Mouse (Mus musculus): Measurements from ENCODE around the gene Lyrm4. TPM values are rescaled to one million over a fixed set of nuclear protein-coding genes. Genes with fewer than 3 reads are reported as not detected.

Lyrm4 gene
- total and polyA plus RNA-seq, 3 experiments, result 22.6 to 25.4 TPM; not detected in 1

DNA sequence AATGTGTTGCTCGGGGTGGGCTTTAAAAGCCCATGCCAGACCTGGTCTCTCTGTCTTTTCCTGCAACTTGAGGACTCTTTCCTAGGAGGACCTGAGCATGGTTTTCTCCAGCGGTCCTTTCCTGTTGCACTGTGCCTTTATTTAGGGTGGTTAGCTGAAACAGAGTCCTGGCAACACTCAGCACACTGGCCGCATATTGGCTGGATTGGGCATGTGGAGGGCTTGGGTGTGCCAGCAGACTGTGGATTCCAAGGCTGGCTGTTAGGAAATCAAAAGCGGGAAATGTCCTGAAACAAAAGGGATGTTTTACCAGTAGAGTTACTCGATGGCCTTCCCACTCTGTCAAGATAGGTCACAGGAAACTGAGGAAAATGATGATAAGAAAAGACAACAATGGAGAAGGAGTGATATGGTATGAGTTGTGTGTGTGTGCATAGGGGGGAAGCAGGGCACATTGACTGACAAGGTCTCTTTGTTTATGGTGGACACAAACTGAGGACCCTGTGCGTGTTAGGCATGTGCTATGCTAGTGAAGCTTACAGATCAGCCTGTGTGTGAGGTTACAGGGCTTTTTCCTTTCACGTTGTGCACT lies 39.1 kb upstream of the Lyrm4 start:
- no peak overlapping the region for H3K27ac ChIP-seq (ENCODE audit: control insufficient read depth, low read depth, low read length)
- H3K4me3 ChIP-seq (ENCODE audit: control insufficient read depth in 1 of 2, insufficient read depth in 1 of 2, low read depth in 2 of 2, low read length in 2 of 2), result no peak overlapping the region
- H3K4me1 ChIP-seq (ENCODE audit: control insufficient read depth in 1 of 2, insufficient read depth in 2 of 2, low read length in 2 of 2), result peaks cover 3 to 6% of the 10 kb centered on the region in 2 experiments; a peak in 2 of 4 replicates
- H3K9ac ChIP-seq (ENCODE audit: control insufficient read depth, low read depth, low read length, poor library complexity, severe bottlenecking), result no peak overlapping the region
- H3K36me3 ChIP-seq (ENCODE audit: control insufficient read depth in 1 of 2, insufficient read depth in 2 of 2, low read length in 2 of 2), result peaks cover 2 to 8% of the 10 kb centered on the region in 2 experiments; a peak in 2 of 4 replicates
- no peaks in the 10 kb centered on the region for H3K27me3 ChIP-seq (ENCODE audit: control insufficient read depth in 1 of 2, insufficient read depth in 2 of 2, low read length in 2 of 2)
- H3K79me2 ChIP-seq (ENCODE audit: control insufficient read depth, insufficient read depth, low read length, poor library complexity), result no peaks in the 10 kb centered on the region
- TF ChIP-seq POLR2AphosphoS5 (IDR thresholded peaks at IDR 0.05; ENCODE audit: borderline replicate concordance, low read depth, low read length) (no peak), TAL1 (IDR thresholded peaks at IDR 0.05; ENCODE audit: low read length) (peak; percentile 46), E2F4 (IDR thresholded peaks at IDR 0.05; ENCODE audit: borderline replicate concordance, low read depth, low read length) (no peak), BHLHE40 (IDR thresholded peaks at IDR 0.05; ENCODE audit: borderline replicate concordance, low read depth, low read length) (no peak), NRF1 (IDR thresholded peaks at IDR 0.05; ENCODE audit: insufficient read depth, low read depth, low read length, poor library complexity, severe bottlenecking) (no peak), GATA1 (IDR thresholded peaks at IDR 0.05; ENCODE audit: low read depth, low read length) (0 out of 2 replicates have a peak, but pooled peaks have one; percentile 27), TCF12 (IDR thresholded peaks at IDR 0.05; ENCODE audit: low read depth, low read length) (peak; percentile 53; the same call in 1 of the 2 replicates), EP300 (IDR thresholded peaks at IDR 0.05; ENCODE audit: low read depth in 1 of 2, low read length in 2 of 2) (peak; percentile 46 to 52), RCOR1 (IDR thresholded peaks at IDR 0.05; ENCODE audit: low read depth, low read length) (no peak)
- DNase-seq (ENCODE audit: low read depth, low spot score), result no peak
- no peaks in the 10 kb centered on the region for H3K9me3 ChIP-seq (replicated peaks; ENCODE audit: insufficient read depth, low read length)

DNA sequence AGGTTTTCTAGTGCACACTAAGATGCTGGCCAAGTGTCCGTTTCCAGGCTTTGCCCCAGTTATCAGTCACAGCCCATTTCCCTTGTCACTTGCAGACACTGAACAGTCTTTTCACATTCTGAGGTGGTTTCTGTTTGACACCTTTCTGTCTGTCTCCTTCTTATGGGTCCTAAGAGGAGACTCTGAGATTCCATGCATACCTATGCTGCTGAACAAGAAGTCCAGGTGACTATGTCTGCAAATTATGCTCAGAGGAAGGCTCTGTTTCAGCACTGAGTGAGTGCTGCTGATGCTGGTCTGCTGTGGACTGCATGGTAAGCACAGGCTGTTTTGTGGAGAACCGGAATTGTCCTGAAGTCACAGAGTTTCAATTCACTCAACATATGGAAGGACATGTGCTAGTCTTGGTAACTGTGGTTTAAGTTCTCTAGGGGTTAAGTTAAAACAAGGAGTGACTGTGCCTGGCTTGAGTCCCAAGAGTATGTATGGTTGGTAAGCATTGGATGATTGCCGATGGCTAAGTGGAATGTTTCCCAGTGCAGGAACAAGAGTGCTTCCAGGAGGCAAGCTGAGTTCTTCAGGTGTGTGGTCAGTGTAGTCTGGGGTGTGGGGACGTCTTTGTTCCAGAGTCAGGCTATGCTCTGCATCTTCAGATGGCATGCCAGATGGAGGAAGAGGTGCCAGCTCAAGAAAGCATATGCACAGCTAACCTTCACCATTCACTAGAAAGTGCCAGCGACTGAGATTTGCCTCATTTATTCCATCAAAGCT lies 35.6 kb upstream of the Lyrm4 start:
- Histone ChIP-seq H3K9me3 (replicated peaks; ENCODE audit: insufficient read depth, low read length) (no peaks in the 10 kb centered on the region), H3K27me3 (ENCODE audit: control insufficient read depth in 1 of 2, insufficient read depth in 2 of 2, low read length in 2 of 2) (no peaks in the 10 kb centered on the region), H3K9ac (ENCODE audit: control insufficient read depth, low read depth, low read length, poor library complexity, severe bottlenecking) (no peak overlapping the region), H3K79me2 (ENCODE audit: control insufficient read depth, insufficient read depth, low read length, poor library complexity) (no peaks in the 10 kb centered on the region), H3K27ac (ENCODE audit: control insufficient read depth, low read depth, low read length) (no peak overlapping the region), H3K36me3 (ENCODE audit: control insufficient read depth in 1 of 2, insufficient read depth in 2 of 2, low read length in 2 of 2) (peaks cover 2 to 8% of the 10 kb centered on the region in 2 experiments; a peak in 2 of 4 replicates), H3K4me3 (ENCODE audit: control insufficient read depth in 1 of 2, insufficient read depth in 1 of 2, low read depth in 2 of 2, low read length in 2 of 2) (no peak overlapping the region), H3K4me1 (ENCODE audit: control insufficient read depth in 1 of 2, insufficient read depth in 2 of 2, low read length in 2 of 2) (peaks cover 3 to 6% of the 10 kb centered on the region in 2 experiments; a peak in 2 of 4 replicates)
- TF ChIP-seq CTCF (IDR thresholded peaks at IDR 0.05 in 2 of 3, conservative IDR thresholded peaks at IDR 0.05 in 1 of 3; ENCODE audit: control insufficient read depth in 1 of 3, insufficient read depth in 1 of 3, low read depth in 2 of 3, low read length in 3 of 3, poor library complexity in 1 of 3, severe bottlenecking in 1 of 3) (no peak), RCOR1 (IDR thresholded peaks at IDR 0.05; ENCODE audit: low read depth, low read length) (no peak), ZKSCAN1 (IDR thresholded peaks at IDR 0.05; ENCODE audit: low read depth, low read length) (no peak), KAT2A (conservative IDR thresholded peaks at IDR 0.05; ENCODE audit: low read depth, low read length) (no peak)
- DNase-seq (ENCODE audit: low read depth, low spot score), result no peak
